Mouse (Mus musculus) adrenal gland, postnatal 10 days (tissue): Measurements from ENCODE around the gene Rpl14. TPM values are rescaled to one million over a fixed set of nuclear protein-coding genes. Genes with fewer than 3 reads are reported as not detected.

Experiments
- DNase-seq: peaks from one replicate; pipeline ENCODE4 v3.0.0; 2021; ENCODE audit warnings: mixed read lengths
- total RNA-seq, 2 experiments: library from RNA; stranded (reverse); gene quantifications; 2 replicates each; pipeline ENCODE4 v1.2.3; 2021

Gene Rpl14
- total RNA-seq, 2 experiments from 2014 or later, result 514 to 533 TPM

DNA sequence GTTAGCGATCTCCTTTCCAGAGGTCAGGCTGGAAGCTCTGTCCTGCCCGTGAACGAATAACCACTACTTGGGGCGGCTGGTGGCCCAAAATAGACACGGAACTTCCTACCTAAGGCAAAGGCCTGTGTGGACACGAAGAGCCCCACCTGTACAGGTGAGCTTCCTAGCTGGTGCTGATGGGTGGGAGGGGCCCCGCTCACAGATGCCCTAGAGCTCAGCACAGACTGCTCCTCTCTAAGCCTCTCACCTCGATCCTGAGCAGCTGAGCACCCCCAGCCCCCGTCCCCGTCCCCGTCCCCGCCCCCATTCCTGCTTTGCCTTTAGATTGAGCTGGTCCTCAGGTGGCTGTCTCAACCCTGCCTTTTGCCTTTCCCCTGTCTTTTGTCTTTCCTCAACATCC lies 32.7 kb downstream of the Rpl14 start:
- DNase-seq, result no peak

DNA sequence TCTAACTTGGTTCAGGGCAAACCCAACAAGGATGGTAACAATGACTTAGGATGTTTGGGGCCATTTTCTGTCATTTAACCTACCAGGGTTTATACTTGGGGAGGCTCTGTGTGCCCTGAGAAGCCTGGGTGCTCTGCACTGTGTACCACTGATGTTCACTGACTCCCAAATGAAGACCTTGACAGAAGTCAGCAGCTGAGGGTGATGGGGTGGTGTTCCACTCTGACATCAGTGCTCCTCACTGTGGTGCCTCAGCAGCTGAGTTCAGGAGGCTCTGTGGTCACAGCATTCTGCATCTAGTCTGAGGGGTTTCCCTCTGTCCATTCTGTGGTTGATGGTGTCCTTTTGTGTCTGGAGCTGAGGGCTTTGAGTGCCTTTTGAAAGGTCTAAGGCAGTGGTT lies 39.8 kb downstream of the Rpl14 start:
- DNase-seq, result no peak

DNA sequence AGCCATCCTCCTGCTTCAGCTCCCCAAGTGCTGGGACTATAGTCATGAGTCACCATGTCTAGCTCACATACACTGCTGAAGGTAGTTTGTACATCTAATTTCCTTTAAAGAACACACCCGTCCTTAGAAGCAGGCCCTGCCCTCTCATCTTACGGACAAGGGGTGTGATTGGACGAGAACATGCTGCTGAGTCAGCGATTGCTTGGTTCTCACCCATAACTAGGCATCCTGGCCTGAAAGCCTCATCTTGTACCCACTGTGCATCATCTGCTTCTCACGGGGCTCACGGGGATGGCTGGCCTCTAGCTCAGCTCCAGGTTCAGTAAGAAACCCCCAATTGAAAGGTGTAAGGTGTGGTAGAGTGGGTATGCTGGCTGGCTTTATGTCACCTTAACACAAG lies 42.8 kb downstream of the Rpl14 start:
- no peak for DNase-seq

DNA sequence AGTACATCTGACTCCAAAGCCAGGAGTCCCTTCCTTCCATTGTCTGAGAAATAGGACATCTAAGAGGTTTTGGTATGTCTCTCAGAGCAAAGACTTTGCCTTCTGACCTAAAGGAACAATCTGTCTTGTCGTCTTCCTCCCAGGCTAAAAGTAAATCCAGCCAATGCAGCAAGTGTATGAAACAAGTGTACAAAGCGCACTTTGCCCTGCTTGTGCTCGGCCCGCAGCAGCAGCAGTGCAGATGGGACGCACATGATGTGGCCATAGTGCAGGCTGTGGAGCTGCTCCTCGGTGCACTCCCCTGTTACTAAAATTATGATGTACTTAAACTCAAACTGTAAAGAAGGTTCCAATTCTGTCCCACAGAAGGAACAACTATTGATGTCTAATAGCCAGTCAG lies 46.9 kb downstream of the Rpl14 start:
- DNase-seq, result no peak

DNA sequence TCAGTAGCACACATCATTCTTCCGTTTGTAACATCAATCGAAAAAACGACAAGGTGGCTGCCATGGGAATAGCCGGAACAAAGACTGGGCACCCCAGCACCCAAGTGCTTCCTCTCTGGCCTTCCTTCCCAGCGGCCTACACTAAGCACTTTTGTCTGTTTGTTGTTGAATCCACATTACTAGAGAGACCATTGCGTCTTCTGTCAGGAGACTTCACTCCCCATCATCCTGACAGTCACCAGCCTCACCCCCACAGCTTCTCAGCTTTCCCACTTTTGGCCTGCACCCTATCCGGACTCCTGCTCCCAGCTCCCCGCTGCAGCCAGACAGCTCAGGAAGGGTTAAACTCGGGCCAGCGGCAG lies 48.1 kb downstream of the Rpl14 start:
- DNase-seq, result no peak

DNA sequence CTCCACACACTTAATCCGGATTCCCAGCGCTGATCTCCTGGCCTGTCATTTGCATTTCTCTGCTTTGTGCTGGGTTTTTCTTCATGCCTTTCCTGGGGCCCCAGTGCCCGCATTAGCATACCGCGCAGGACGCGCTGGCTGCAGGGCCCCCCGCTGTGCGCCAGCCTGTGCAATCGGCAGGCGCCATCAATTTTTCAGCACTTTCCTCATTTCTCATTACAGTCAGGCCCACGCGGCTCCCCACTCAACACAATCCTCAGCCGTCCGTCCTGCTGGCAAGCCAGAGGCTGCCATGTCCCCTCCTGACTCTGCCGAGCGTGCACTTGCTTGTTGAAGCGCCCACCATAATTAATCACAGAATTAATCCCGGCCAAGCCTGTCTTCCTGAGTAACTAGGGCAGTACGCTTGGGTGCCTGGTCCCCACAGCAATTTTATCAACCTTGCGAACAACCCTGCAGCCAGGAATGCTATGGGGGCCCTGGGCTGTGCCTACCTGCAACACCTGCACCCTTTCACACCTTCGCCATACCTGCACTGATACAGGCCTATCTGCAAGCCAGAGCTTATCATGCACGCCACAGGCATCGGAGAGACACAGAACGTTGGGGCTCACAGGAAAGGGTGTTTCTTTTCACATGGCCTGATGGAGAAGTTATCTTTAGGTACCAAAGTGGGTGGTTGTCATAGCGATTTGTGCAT lies 48.6 kb downstream of the Rpl14 start:
- no peak for DNase-seq

DNA sequence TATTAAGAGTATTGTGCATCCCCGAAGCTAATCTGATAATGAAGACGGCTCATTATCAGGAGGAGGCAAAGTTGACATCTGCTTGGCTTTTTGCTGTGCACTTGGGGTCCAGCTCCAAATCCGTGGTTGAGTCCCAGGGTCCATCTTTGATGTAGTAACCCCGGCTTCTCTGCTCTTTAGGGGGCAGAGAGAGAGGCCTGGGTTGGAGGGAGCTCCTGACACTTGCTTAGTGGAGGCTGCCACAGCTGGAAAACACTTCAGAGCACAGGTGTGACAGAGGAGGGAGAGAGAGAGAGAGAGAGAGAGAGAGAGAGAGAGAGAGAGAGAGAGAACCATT lies 49.1 kb downstream of the Rpl14 start:
- no peak for DNase-seq

Other genes with a start within 250 kb of the Rpl14 start
- 10 to 100 TPM; 46.2 to 51.3 TPM for gene Eif1b, start 79.2 kb upstream of the Rpl14 start, total RNA-seq
- 1 to 10 TPM in 1 of 2 experiments, under 1 TPM in 1; 0.87 to 1.1 TPM for gene Entpd3, start 31.6 kb upstream of the Rpl14 start, total RNA-seq